Mouse (Mus musculus) mesoderm, embryonic 11.5 days (tissue): ENCODE data around the gene Brix1.
A peak's percentile ranks its signal among the peaks of the same experiment; 100 is the strongest.
"Not testable (repeated sequence)": the region's sequence is repeated elsewhere in the genome, so short reads cannot be mapped to it uniquely, and the experiment has no call there.

Experiments used
- DNase-seq: peaks from one replicate; pipeline ENCODE4 v3.0.0-alpha.2; 2012; ENCODE audit warnings: low read depth, low spot score

The Brix1 gene

DNA sequence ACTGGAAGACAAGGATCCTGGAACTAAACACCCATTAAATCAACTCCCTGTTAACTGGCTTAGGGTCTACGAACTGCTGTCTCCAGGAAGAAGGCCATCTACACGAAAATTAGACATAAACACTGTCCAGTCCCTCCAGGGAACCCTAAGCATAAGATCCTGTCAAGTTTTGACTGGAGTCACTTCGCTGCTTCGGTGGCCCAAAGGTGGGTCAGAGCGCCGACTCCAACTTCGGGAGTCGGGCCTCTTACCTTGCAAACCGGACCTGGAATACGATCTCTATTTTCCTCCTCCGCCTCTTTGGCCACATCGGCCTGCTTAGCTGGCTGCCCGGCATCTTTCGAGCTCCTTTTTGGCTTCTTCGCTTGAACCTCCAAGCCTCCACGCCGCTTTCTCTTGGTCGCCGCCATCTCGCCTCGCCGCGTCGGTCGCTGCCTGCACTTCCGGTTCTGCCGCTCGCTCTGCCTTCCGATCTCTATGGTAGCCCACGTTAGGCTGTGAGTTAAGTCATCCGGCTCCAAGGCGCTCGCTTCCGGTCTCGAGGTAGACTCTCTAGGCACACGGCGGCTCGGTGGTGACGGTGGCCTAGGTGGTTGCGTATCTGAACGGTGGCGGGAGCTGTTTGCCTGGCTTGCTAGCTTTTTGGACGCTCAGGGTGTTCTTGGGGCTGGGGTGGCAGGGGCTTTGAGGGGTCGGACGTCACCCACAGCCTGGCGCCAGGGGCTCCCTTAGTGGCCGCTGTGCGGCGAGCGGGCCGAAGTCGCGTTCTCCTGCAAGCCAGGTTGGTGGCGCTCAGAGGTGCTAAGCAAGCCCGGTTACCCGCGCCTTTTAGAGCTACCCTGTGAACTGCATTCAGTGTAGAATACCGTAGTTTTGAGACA, at the start of gene Brix1, which contains the start of gene Rad1:
Brix1 (minus strand) TSS at position 464 of the 881 bp plus-strand sequence.
Rad1 (plus strand) TSS at position 535 of the 881 bp plus-strand sequence.
- DNase-seq, result peak; percentile 95

DNA sequence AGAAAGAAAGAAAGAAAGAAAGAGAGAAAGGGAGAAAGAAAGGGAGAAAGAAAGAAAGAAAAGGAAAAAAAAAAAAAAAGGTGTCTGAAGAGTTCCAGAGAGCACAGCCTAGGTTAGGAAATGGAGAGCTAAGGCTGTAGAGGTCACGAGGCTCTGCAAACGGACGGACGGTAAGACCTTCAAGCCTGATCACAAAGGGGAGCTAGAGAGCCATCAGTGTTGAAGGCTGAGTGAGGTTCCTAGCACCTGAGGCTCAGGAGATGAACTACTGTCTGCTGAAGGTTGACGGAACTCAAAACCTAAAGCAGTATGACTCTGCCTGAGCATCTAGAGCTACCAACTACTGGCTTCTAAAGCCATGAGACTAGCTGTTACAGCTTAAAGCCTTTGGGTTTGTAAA, 48.8 kb upstream of the Brix1 start:
- no peak for DNase-seq

DNA sequence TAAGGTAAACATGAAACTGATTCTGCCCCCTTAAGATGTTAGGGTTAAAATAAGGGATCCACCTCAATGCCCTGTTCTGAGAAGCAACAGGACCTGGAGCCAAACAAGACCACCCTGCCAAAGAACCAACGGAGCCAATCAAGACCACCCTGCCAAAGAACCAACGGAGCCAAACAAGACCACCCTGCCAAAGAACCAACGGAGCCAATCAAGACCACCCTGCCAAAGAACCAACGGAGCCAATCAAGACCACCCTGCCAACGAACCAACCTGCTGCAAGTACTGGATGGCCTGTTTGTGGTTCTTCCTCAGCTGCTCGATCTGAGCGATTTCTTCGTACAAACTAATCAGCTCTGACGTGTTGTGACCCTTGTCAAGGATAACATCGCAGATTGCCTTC, 47.6 kb upstream of the Brix1 start:
- not testable (repeated sequence) for DNase-seq

DNA sequence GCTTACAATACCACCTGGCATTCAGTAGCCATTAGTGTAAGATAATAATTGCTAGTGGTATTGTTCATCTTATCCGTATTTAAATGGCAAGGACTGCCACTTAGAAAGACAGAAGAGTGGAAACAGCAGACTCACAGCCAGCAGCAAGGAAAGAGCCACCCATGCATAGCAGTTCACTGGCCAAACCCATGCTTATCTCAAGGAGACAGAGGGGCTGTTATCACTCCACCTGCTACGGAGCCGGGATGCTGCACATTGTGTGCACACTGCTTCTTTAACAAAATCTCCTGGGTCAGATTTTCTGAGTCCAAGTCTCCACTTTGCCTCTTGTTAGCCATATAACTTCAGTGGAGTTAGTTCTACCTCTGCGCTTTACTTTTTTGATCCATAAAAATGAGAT, 45.6 kb upstream of the Brix1 start:
- DNase-seq, result no peak

DNA sequence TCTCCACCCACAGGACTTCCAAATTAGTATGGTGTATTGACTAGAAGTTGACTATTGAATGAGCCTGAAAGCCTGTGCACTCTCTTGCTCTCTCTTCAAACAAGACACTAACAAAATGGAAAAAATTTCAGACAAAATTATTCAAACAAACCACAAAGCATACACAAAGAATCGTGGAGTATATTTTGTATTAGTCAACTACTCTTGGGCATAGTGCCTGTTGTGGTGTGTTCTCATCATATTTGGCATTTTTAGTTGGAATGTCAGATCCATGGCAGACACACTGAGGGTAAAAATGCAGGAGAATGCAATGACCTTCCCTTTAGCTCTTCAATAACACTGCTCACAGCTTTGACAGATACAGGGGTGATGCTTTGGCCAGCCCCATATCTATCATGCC, 40.1 kb upstream of the Brix1 start:
- DNase-seq, result no peak

DNA sequence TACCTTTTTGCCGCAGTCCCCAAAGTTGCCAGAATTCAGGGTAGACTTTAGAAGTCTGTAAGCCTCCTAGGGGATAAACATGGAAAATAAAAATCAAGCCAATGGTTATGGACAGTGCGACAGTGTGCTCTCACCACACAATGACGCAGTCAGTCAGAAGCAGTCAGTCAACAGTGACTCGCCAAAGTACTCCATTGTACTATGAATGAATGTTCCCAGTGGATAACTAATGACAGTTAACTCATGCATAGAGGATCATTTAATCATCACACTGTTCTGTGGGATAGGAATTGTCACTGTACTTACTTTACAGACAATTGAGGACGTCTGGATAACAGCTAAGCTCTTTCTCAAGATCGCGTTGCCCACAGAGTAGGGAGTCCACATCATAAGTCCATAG, 29.4 kb upstream of the Brix1 start:
- no peak for DNase-seq

DNA sequence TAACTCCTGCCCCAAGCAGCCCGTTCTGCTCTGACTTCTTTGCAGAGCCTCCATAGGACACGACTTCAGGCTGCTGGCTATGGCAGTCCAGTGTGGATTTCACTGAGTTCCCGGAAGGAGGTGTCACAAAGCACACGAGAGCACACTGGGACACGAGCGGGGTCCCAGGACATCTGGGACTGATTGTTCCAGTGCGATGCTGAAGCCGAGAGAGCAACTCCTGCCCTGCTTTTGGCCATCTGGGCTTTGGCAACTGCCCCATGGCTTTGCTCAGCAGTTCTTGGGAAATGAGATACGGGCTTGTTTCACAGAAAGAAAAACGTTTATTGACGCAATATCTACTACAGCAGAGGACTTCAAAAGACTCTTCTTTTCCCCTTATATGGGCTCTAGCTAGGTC, 20.4 kb upstream of the Brix1 start:
- no peak for DNase-seq

DNA sequence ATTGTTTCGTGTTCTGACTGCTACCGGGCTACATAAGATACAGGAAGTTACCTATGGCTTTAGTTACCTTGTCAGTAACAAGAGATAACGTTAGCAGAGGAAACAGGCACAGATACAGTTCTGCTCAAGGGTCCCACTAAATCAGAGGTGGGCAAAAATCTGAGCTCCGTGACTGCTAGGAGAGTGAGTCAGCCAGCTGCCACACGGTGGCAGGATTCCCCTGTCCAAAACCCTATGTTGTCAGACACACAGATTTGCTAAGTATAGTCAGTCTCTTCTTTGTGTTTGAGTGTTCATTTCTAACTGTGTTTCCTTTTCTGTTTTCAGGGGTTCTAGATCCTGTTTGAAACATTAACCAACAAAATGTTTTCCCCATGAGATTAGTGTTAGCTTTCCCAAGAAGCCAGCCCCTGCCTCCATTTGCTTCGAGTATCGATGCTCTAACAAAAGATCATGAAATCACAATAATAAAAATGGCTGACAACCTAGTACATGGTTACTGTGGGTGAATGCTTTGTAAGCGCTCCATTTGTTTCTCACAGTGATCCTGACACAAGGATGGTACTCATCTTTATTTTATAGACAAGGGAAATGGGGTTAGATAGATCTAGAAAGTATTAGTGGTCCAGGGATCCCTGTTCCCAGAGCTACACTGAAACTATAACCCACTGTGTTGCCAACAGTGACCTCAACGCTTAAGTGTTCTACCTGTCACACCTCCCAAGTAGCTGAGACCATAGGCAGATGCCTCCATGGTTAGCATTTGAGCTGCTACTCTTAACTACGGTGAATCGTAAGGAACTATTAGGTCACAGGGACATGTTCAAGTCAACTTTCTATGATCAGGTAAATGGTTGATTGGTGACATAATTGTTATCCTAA, 15.3 kb upstream of the Brix1 start:
- DNase-seq, result peak; percentile 73

DNA sequence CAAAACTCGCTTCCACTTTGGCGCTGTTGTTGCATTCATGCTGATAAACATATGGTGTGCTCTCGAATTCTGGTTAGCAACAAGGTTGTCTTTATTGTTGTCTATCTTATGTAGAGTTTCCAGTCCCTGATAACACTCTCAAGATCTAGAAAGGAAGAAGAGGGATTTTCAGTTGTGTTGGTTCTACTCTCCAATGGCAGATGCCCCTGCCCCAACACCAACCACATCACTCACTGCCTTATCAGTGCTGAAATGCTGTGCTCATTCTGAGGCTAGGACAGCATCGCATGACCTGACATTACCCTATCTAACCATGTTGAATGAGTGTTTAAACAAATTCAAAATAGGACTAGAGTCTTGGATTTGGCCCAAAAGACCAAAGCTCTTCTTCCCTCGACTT, 14.3 kb upstream of the Brix1 start:
- DNase-seq, result no peak

DNA sequence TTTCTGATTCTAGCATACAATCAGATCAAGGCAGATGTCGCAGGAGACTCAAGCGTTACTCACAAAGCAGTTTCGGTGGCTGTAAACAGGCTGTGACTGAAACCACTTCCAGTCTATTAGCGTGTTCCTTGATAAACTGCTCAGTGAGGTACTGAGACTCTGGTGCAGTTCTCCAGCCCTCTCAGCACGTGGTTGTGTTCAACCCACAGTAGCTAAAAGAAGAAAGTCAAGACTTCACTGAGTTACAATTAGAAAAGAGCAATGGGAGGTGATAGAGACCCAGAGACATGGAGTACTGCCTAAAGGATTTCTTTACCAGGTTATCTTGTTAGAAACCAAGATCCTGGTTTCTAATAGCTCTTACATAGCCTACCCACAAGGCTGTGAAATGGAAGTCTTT, 13.8 kb upstream of the Brix1 start:
- no peak for DNase-seq

DNA sequence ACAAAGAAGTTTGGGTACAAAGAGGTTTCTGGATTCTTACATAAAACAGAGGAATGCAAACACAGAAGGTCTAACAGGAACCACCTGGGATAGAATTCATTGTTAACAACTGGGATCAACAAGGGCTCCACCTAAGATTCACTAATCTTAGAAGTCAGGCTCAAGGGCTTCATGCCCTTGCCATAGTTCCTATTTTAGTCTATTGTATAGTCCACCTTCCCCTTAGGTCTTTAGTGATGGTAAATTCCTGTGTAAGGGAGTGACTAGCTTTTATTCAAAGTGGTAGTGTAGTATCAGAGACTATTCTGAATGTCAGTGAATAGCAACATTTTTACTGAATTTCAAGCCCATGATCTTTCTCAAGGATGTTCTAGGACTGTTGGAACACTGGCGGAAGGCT, 10.9 kb upstream of the Brix1 start:
- not testable (repeated sequence) for DNase-seq

DNA sequence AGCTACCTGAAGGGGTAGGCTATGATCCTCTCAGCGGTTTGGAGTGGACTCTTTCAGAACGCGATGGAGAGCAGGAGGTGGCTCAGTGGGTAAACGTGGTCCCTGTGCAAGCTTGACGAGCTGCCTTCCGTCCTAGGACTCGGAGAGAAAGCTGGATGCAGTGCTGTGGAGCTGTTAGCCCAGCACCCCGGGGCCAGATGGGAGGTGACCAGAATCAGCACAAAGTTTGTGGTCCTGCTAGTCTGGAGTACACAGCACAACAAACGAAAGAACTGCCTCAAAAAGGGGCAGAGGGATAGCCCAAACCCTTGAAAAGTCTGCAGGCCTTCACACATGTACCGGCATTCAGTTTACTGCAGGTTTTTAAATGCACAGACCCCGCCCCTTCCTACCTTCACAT, 10.2 kb upstream of the Brix1 start:
- DNase-seq, result no peak

DNA sequence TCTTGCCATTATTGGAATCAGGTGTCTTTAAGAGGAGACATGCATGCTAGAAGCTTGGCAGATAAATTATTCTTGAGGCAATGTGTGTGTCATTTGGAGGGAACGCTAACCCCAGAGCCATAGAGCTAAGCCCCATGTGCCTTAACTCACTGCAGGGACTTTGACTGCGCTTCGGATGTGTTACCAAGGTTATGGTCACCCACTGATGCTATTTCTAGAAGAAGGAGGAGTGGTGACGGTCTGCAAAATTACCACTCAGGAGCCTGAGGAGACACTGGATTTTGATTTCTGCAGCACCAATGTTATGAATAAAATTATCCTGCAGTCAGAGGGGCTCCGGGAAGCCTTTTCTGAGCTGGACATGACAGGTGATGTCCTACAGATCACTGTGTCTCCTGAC, 4.4 kb upstream of the Brix1 start:
- DNase-seq, result no peak

DNA sequence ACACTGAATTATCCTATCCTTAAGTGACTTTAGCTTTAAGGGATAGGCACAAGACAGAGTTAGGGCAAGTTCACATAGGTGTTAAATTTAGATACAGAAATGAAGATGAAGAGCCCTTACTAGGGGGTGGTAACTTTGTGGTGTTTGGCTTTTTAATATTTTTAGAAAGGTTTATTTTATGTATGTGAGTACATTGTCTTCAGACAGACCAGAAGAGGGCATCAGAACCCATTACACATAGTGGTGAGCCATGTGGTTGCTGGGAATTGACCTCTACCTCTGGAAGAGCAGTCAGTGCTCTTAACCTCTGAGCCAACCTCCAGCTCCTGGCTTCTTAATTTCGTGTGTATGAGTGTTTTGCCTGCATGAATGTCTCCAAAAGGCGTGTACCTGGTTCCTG, 1.5 kb upstream of the Brix1 start:
- DNase-seq, result no peak

DNA sequence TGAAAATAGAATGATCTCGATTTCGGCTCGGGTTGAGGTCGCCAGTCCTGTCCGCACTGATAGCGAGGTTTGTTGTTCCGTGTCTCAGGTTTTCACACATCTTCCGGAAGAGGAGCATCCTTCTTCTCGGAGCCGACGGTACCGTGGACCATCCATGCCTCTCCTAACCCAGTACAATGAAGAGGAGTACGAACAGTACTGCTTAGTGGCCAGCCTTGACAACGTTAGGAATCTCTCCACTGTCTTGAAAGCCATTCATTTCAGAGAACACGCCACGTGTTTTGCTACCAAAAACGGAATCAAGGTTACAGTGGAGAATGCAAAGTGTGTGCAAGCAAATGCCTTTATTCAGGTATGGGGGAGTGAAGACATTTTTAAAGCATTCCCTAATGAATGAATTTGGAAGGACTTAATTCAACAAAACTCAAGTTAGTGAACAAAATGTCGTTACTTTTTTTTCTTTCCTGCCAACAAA, 655 bp upstream of the Brix1 start:
- peak; percentile 14 for DNase-seq

DNA sequence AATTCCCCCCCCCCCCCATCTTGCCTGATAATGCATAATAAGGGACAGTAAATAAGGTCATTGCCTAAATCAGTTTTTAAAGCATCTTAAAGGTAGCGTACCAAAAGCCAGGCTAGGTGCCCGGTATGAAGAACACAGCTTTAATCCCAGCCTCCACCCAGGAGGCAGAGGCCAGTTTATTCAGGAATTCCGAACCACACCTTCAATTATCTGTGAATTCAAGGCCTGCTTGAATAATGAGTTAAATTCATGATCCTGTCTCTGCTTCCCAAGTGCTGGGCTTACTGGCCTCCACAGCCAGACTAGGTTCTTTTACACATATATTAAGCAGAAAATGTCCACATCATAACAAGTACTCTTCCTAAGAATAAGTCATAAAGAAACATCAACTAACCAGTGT, 14.8 kb downstream of the Brix1 start:
- peak; percentile 14 for DNase-seq

DNA sequence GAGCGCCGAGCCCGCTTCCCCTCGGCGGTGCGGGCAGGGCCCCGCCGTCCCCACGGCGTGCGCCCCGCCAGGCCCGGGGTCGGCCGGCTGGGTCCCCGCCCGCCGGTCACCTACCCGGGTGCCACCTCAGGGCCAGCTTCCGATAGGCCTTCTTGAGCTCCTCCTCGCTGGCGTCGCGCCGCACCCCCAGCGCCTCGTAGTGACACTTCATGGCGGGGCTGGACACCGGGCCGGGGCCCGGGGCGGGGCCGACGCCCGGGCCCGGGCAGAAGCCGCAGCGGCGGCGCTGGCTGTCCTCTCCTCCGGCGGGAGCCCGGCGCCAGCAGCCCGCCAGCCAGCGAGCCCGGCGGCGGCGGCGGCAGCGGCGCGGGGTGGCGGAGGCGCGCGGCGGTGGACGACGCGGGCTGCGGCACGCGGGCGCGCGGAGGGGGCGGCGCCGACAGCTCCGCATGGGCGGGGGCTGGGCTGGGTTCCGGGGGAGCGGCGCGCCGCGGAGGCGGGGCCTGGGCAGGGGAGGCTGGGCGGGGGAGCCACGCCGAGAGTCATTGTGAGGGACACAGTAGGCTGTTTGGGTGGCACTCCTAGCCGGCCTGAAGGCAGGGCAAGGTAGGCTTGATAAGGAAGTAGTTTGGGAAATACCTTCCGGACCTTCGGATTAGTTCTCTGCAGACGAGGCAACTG, 15.5 kb downstream of the Brix1 start, which contains the start of gene Dnajc21:
Dnajc21 (minus strand) TSS at position 366 of the 681 bp plus-strand sequence.
- DNase-seq, result peak; percentile 84

DNA sequence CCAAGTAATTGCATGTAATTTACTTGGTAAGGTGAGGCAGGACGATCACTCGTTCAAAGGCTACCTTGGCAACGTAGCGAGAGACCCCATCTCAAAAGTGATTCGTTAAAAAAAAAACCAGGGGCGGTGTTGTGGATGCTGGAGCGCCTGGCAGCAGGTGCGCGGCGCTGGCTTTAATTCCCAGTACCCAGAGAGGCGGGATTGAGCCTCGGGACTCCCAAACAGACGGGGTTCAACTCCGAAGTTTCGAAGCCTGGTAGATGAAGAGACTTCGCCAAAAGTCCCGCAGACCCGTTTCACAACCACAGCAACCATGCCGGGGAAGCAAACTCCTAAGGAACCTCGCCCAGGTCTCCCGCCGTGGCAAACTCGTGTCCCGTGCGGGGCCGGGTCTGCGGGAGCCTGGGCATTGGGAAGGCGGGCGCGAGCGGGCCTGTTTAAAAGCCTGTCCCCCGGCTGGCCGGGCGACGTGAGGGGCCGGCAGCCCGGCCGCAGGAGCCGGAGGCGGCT, 16.1 kb downstream of the Brix1 start:
- DNase-seq, result peak; percentile 37

DNA sequence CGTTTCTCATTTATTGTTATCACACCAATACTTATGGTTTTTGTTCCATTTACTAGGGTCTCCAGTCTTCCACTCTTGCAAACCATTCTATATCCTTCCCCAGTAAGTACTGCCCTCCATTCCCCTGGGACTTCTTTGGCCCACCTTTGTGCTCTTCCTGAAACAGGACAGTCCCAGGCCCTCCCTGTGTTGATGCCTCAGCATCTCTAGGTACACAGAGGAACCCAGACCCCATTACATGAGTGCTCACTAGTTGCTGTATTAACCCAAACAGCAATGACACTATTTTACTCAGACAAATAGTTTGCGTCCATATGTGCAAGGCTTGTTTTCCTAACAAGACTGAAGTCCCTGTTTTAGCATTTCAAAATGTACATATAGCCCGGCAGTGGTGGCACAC, 17.0 kb downstream of the Brix1 start:
- DNase-seq, result no peak

DNA sequence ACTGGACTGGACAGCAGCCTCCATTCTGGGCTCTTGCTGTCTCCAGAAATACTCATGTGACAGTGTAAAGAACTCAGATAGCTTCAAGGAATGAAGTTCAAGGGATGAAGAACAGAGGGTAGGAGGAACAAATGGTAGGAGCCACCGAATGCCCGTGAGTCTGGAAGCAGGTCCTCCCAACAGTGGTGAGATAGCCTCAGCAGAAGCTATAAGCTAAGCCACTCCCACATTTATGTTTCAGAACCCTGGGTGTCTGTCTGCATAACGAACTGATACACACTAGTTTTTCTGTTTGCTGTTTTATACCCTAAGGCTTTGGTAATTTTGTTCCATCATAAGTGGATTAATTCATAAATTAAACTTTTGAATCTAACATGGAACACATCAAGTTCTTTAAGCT, 21.1 kb downstream of the Brix1 start:
- no peak for DNase-seq

DNA sequence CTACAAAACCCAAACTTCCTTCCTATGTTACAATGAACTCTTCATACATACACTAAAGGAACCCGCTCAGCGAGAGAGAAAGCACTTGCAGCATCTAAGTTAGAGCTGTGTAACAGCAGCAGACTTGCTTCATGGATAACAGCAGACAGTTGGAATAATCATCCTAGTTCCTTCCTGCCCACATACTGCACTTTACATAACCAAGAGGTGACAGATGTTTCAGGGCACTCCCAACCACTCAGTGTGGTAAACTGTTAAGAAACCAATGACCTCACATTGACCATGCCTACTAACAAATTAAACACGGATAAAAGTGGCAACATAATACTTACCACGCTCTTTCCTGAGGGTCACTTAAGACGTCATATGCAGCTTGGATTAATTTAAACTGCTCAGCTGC, 22.2 kb downstream of the Brix1 start:
- DNase-seq, result no peak

DNA sequence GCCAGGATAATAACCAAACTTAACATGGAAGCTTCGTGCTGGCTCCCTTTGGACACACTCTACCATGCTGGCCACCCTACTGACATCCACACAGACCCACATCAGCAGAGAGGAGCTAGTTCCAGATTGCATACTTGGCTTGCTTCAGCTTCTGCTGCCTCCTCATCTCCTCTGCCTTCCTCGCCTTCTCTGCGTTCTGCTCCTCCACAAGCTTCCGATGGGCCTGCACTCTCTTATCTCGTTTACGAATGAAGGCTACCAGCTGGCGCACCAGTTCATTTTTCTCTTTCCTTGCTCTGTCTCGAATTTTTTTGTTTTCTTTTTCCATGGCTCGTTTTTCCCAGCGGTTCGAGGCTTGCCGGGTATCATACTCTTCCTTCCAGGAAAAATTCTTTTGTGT, 24.8 kb downstream of the Brix1 start:
- DNase-seq, result no peak
